Mouse (Mus musculus) right cerebral cortex, postnatal 14 days (tissue): Measurements from ENCODE around the gene Mob3b.
"Not testable (repeated sequence)": the region's sequence is repeated elsewhere in the genome, so short reads cannot be mapped to it uniquely, and the experiment has no call there.

Experiments used
- DNase-seq: peaks from one replicate; pipeline ENCODE4 v3.0.0; 2022

Mob3b gene

GRCm38 (mm10) chr4:34958155-34959028, 198.9 kb downstream of the Mob3b start:
- DNase-seq = peak; percentile 29

- no peak for DNase-seq
Observed at GRCm38 (mm10) chr4:34953716-34954115, 203.6 kb downstream of the Mob3b start.

- no peak for DNase-seq
Observed at GRCm38 (mm10) chr4:34947181-34947580, 210.1 kb downstream of the Mob3b start.

- no peak for DNase-seq
Observed at GRCm38 (mm10) chr4:34941046-34941445, 216.2 kb downstream of the Mob3b start.

- not testable (repeated sequence) for DNase-seq
Observed at GRCm38 (mm10) chr4:34928386-34928785, 228.9 kb downstream of the Mob3b start.

- DNase-seq = peak; percentile 21
Observed at GRCm38 (mm10) chr4:34922177-34922870, 235.0 kb downstream of the Mob3b start.

GRCm38 (mm10) chr4:34917400-34917799, 239.9 kb downstream of the Mob3b start:
- DNase-seq = no peak

DNA sequence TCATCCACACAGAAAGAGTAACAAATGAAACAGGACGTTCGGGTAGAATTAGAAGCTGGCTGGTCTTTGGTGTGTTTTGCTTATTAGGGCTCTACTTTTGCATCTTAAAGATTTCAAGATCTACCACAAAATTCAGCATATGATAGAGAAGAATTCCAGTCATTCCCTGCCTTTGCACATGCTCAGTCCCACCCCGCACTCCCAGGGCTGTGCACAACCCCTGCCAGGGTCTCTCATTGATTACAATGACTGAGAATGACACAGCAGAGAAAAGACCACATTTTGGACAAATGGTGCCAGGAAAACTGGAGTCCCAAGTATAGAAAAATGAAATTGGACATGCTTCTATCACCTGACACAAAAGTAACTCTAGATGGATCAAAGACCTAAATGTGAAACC, 245.1 kb downstream of the Mob3b start:
- no peak for DNase-seq

DNA sequence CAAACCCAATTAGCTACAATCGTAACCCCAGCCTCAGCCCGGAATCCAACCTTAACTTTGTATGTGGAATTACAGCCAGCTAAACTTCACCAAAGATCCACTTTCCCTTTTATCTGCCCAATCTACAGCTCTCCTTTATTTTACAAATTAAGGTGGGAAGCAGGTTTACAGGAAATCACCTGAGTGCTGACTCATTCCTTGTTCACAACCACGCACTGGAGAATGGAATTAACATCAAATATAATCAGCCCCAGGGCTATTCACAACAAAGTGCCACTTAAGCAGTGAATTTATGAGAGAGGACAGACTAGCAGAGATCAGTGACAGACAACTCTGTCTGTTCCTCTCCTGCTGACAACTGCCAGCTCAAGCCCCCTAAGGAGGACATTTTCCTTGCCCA, 245.9 kb downstream of the Mob3b start:
- no peak for DNase-seq

GRCm38 (mm10) chr4:34908127-34908526, 249.2 kb downstream of the Mob3b start:
- no peak for DNase-seq

GRCm38 (mm10) chr4:34907026-34907425, 250.3 kb downstream of the Mob3b start:
- DNase-seq = peak; percentile 12

DNA sequence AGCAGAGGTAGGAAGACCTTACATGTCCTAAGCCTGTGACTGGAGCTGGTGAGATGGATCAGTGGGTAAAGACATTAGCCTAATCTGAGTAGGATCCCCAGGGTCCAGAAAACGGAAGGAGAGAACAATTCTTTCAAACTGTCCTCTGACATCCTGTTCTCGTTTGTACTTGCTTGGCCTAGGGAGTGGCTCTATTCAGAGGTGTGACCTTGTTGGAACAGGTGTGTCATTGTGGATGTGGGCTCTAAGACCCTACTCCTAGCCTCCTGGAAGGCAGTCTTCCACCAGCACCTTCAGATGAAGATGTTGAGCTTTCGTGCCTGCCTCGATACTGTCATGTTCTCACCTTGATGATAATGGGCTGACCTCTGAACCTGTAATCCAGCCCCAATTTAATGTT, 251.1 kb downstream of the Mob3b start:
- DNase-seq = no peak

DNA sequence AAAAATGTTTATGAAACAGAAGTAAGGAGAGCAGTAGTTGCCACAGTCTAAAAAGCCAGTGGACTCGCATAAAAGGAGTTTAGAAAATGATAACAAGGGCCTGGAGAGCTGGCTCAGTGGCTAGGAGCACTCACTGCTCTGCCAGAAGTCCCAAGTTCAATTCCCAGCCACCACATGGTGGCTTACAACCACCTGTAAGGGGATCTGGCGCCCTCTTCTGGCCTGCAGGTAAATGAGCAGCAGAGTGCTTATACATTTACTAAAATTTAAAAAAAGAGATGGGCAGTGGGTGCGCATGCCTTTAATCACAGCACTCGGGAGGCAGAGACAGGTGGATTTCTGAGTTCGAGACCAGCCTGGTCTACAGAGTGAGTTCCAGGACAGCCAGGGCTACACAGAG, 251.9 kb downstream of the Mob3b start:
- DNase-seq = peak; percentile 13

DNA sequence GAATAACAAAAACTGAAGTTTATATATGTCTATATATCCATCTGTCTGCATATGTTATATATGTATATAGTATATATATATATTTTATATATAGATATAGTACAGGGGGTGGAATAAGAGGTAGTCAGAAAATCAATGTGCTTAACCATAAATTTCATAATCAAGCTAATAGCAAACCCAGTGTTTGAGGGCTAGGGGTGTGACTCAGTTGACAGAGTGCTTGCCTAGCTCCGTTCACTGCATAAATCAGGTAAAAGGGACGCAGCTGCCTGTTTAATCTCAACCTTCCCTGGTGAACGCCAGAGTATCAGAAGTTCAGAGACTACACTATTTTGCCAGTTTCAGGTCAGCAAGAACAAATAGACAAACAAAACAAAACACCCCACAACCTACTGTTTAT, 255.7 kb downstream of the Mob3b start:
- not testable (repeated sequence) for DNase-seq

DNA sequence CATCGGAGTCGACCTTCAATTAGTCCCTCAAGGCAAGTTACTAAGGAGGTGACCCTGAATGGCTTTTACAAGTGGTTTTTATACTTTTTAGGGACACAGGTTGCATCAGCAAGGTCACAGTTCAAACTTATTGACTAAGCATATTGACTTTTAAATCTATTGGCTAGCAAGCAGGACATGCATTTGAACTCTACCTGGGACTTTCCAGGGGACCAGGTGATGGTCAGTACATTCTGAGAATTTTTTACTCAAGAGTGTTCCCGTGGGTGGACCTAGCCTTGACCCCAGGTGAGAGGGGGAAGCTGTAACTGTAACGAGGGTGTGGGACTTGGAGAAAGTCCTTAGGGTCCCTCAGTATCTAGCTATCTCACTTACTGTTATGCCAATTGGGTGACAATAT, 256.1 kb downstream of the Mob3b start:
- DNase-seq = no peak

- peak; percentile 30 for DNase-seq
Observed at GRCm38 (mm10) chr4:34900155-34900554, 257.1 kb downstream of the Mob3b start.

GRCm38 (mm10) chr4:34899322-34899721, 258.0 kb downstream of the Mob3b start:
- DNase-seq = no peak
